Mouse (Mus musculus) G1E (cell line): ENCODE data around the gene Tmem52b. TPM values are rescaled to one million over a fixed set of nuclear protein-coding genes. Genes with fewer than 3 reads are reported as not detected.

Experiments
- ATAC-seq: 2 replicates; pipeline ENCODE4 v1.8.0; 2016; ENCODE audit warnings: mild to moderate bottlenecking; ENCODE audit not compliant: insufficient number of reproducible peaks, poor library complexity, low FRiP score, severe bottlenecking; ENCODE audit errors: extremely low read depth
- DNase-seq: peaks from one replicate; pipeline ENCODE4 v3.0.0; 2012; ENCODE audit warnings: low spot score
- H3K27me3 ChIP-seq: 2 replicates; pipeline ENCODE4 v1.6.1; 2012; ENCODE audit warnings: mild to moderate bottlenecking, low read length, inconsistent platforms; ENCODE audit not compliant: insufficient read depth
- H3K36me3 ChIP-seq: replicated peaks from 2 replicates; pipeline ENCODE3; 2012; ENCODE audit warnings: mild to moderate bottlenecking, inconsistent platforms
- H3K4me1 ChIP-seq: 2 replicates; pipeline ENCODE4 v1.6.1; 2012; ENCODE audit warnings: low read depth, low read length, inconsistent platforms, mixed read lengths; ENCODE audit not compliant: insufficient read depth
- H3K4me3 ChIP-seq: 2 replicates; pipeline ENCODE4 v1.5.1; 2012; ENCODE audit warnings: low read depth, mild to moderate bottlenecking, inconsistent platforms, low read length, moderate library complexity, mixed read lengths
- H3K9me3 ChIP-seq: replicated peaks from 2 replicates; pipeline ENCODE4 v1.6.1; 2012; ENCODE audit warnings: inconsistent platforms
- CTCF ChIP-seq: IDR thresholded peaks from 2 replicates; pipeline ENCODE4 v1.5.1; 2012; ENCODE audit warnings: low read depth, low read length, inconsistent platforms, mixed read lengths
- GATA1 ChIP-seq: IDR thresholded peaks from 2 replicates; pipeline ENCODE4 v1.6.1; 2012; ENCODE audit warnings: borderline replicate concordance, low read length, inconsistent platforms, mixed read lengths
- GATA2 ChIP-seq: IDR thresholded peaks from 2 replicates; pipeline ENCODE4 v1.6.1; 2012; ENCODE audit warnings: low read depth, low read length, inconsistent platforms, borderline replicate concordance
- POLR2AphosphoS5 ChIP-seq: IDR thresholded peaks from 2 replicates; pipeline ENCODE4 v1.6.1; 2012; ENCODE audit warnings: low read depth, low read length, inconsistent platforms; ENCODE audit not compliant: insufficient replicate concordance
- TAL1 ChIP-seq: conservative IDR thresholded peaks from 2 replicates; pipeline ENCODE4 v1.6.1; 2012; ENCODE audit warnings: low read depth, low read length, inconsistent platforms, mixed read lengths
- polyA plus RNA-seq: library from polyadenylated mRNA; stranded (reverse); fragments of >175 nt; gene quantifications from 2 replicates; pipeline ENCODE4 v1.2.3, GENCODE M21; 2012
- total RNA-seq, 2 experiments: library from RNA; stranded (forward) in 1 of 2; stranded (reverse) in 1 of 2; fragments of 200-1000 nt in 1 of 2; fragments of >200 nt in 1 of 2; fragmentation: Nextera tagmentation in 1 of 2; gene quantifications; 2 replicates each; pipeline ENCODE4 v1.2.3; 2014 to 2017

Tmem52b gene
- total and polyA plus RNA-seq, 3 experiments: 0.05 TPM; not detected in 2

- no peak for ATAC-seq
- TF ChIP-seq GATA1 (no peak), POLR2AphosphoS5 (no peak), CTCF (no peak), TAL1 (no peak), GATA2 (no peak)
These were observed 17.2 kb downstream of the Tmem52b start for GRCm38 (mm10) chr6:129529605-129530004.

GRCm38 (mm10) chr6:129530261-129530660, 17.9 kb downstream of the Tmem52b start:
- no peak for ATAC-seq

More at GRCm38 (mm10) chr6:129529605-129530004, 17.2 kb downstream of the Tmem52b start:
- H3K4me3 ChIP-seq: no peak overlapping the region
- peaks cover 2% of the 10 kb centered on the region for H3K36me3 ChIP-seq
- H3K9me3 ChIP-seq: no peaks in the 10 kb centered on the region
- H3K27me3 ChIP-seq: peaks cover 9% of the 10 kb centered on the region; the same call in 1 of the 2 replicates
- peaks cover 11% of the 10 kb centered on the region for H3K4me1 ChIP-seq
- DNase-seq: no peak

GRCm38 (mm10) chr6:129532556-129532941, 20.2 kb downstream of the Tmem52b start:
- Histone ChIP-seq H3K9me3 (no peaks in the 10 kb centered on the region), H3K4me1 (peaks cover 29% of the 10 kb centered on the region), H3K4me3 (peak overlapping the region; percentile 87; the same call in 1 of the 2 replicates), H3K27me3 (peaks cover 9% of the 10 kb centered on the region; the same call in 1 of the 2 replicates), H3K36me3 (peaks cover 26% of the 10 kb centered on the region)
- ATAC-seq (no peak), DNase-seq (peak; percentile 5)
- TF ChIP-seq CTCF: no peak

More at GRCm38 (mm10) chr6:129530261-129530660, 17.9 kb downstream of the Tmem52b start:
- Histone ChIP-seq H3K4me1 (peaks cover 18% of the 10 kb centered on the region), H3K36me3 (peaks cover 8% of the 10 kb centered on the region), H3K27me3 (peaks cover 9% of the 10 kb centered on the region; the same call in 1 of the 2 replicates), H3K9me3 (no peaks in the 10 kb centered on the region), H3K4me3 (no peak overlapping the region)
- no peak for DNase-seq
- TF ChIP-seq GATA1 (no peak), CTCF (no peak), TAL1 (no peak), POLR2AphosphoS5 (no peak), GATA2 (no peak)

GRCm38 (mm10) chr6:129532942-129533860, 20.8 kb downstream of the Tmem52b start, which contains the start of gene Gabarapl1:
Gene Gabarapl1 (plus strand): TSS chr6:129533160.
- peak; percentile 70 for DNase-seq
- Histone ChIP-seq H3K36me3 (peaks cover 32% of the 10 kb centered on the region), H3K27me3 (peaks cover 7% of the 10 kb centered on the region; the same call in 1 of the 2 replicates), H3K4me1 (peaks cover 30% of the 10 kb centered on the region), H3K9me3 (no peaks in the 10 kb centered on the region), H3K4me3 (peak within 1 kb of the TSS; percentile 87)
- ATAC-seq: peak; percentile 72
- TF ChIP-seq GATA2: no peak
- TF ChIP-seq POLR2AphosphoS5: no peak

GRCm38 (mm10) chr6:129534057-129534456, 21.7 kb downstream of the Tmem52b start:
- peaks cover 41% of the 10 kb centered on the region for H3K36me3 ChIP-seq
- DNase-seq (peak; percentile 6), ATAC-seq (no peak)
- H3K27me3 ChIP-seq: 0 out of 2 replicates have a peak, but pooled peaks cover 2% of the 10 kb centered on the region
- no peaks in the 10 kb centered on the region for H3K9me3 ChIP-seq
- TF ChIP-seq TAL1 (no peak), CTCF (no peak), GATA1 (no peak), POLR2AphosphoS5 (no peak), GATA2 (no peak)
- peak overlapping the region; percentile 87 for H3K4me3 ChIP-seq
- peaks cover 30% of the 10 kb centered on the region for H3K4me1 ChIP-seq

GRCm38 (mm10) chr6:129534627-129535190, 22.4 kb downstream of the Tmem52b start:
- no peaks in the 10 kb centered on the region for H3K9me3 ChIP-seq
- peak overlapping the region; percentile 39; the same call in 1 of the 2 replicates for H3K4me3 ChIP-seq
- DNase-seq: no peak
- peaks cover 48% of the 10 kb centered on the region for H3K36me3 ChIP-seq
- no peak for ATAC-seq
- H3K27me3 ChIP-seq: no peaks in the 10 kb centered on the region
- TF ChIP-seq POLR2AphosphoS5: no peak
- no peak for TF ChIP-seq CTCF
- no peak for TF ChIP-seq TAL1
- no peak for TF ChIP-seq GATA1
- no peak for TF ChIP-seq GATA2
- peaks cover 30% of the 10 kb centered on the region for H3K4me1 ChIP-seq
